Mouse (Mus musculus): ENCODE results near the gene Hoxa1. TPM values are rescaled to one million over a fixed set of nuclear protein-coding genes. Genes with fewer than 3 reads are reported as not detected.

Hoxa1 gene
- polyA plus RNA-seq, 1 experiment = 0.09 TPM

DNA sequence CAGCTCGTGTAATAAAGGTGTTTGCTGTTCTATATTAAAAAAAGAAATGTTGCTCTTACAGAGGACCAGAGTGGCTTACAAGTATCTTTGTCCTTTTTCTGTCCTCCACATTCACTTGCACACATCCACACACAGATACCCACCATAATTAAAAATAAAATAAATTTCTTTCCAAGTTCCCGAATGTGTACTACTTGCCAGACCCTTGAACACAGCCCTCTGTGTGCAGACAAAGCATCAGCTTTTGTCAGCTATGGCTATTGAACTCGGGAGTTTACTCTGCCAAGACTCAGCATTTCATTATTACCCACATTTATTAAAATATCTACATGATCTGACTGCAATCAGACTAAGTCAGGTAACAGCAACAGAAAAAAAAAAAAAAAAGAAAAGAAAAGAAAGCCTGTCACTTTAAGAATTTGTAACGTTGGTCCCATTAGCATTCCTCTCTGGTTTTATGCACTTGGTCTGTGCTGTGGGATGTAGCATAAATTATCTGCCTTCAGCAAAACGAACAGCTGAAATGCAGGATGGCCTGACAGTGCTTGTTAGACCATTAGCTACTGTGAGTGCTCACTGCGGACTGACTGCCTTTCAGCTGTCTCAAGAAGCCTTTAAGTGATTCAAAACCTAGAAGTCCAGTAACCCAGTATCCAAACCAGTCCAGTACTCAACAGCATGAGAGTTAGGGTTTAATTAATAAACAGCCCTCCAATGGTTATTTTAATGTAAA is 39.0 kb downstream of the Hoxa1 start:
- no peaks in the 10 kb centered on the region for H3K4me1 ChIP-seq
- peaks cover 44% of the 10 kb centered on the region for H3K27me3 ChIP-seq (replicated peaks)
- H3K4me3 ChIP-seq (replicated peaks) = no peak overlapping the region
- no peaks in the 10 kb centered on the region for H3K36me3 ChIP-seq (replicated peaks; ENCODE audit: low read length)
- peaks cover 3% of the 10 kb centered on the region; the same call in 1 of the 2 replicates for H3K9me3 ChIP-seq
- no peak for TF ChIP-seq FLI1 (IDR thresholded peaks at IDR 0.05; ENCODE audit: low read length)
- no peak for TF ChIP-seq GATA1 (IDR thresholded peaks at IDR 0.05; ENCODE audit: borderline replicate concordance, low read length)

- H3K4me3 ChIP-seq (replicated peaks) = no peak overlapping the region
- no peaks in the 10 kb centered on the region for H3K36me3 ChIP-seq (replicated peaks; ENCODE audit: low read length)
- H3K4me1 ChIP-seq = no peaks in the 10 kb centered on the region
- no peak for TF ChIP-seq GATA1 (IDR thresholded peaks at IDR 0.05; ENCODE audit: borderline replicate concordance, low read length)
- no peak for TF ChIP-seq FLI1 (IDR thresholded peaks at IDR 0.05; ENCODE audit: low read length)
- peaks cover 44% of the 10 kb centered on the region for H3K27me3 ChIP-seq (replicated peaks)
- no peaks in the 10 kb centered on the region for H3K9me3 ChIP-seq
Measured at GRCm38 (mm10) chr6:52115899-52116298, 42.2 kb downstream of the Hoxa1 start.

GRCm38 (mm10) chr6:52111846-52112245 is 46.3 kb downstream of the Hoxa1 start:
- H3K9me3 ChIP-seq = peaks cover 3% of the 10 kb centered on the region; the same call in 1 of the 2 replicates
- H3K4me3 ChIP-seq (replicated peaks) = no peak overlapping the region
- no peaks in the 10 kb centered on the region for H3K36me3 ChIP-seq (replicated peaks; ENCODE audit: low read length)
- TF ChIP-seq GATA1 (IDR thresholded peaks at IDR 0.05; ENCODE audit: borderline replicate concordance, low read length) = no peak
- no peak for TF ChIP-seq FLI1 (IDR thresholded peaks at IDR 0.05; ENCODE audit: low read length)
- peaks cover 33% of the 10 kb centered on the region for H3K27me3 ChIP-seq (replicated peaks)
- H3K4me1 ChIP-seq = no peaks in the 10 kb centered on the region

DNA sequence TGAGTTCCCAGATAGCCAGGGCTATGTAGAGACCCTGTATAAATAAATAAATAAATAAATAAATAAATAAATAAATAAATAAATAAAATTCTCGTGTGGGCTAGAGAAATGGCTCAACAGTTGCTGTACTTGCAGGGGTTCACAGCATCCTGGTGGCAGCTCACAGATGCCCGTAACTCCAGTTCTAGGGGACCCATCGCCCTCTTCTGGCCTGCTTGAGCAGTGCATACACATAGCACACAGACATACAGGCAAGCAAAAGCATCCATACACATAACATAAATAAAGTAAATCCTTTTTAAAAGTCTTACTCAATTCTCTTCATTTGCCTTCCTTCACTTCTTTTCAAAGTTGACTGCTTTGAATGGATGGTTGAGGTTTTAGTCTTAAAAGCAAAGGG is 50.7 kb downstream of the Hoxa1 start:
- TF ChIP-seq FLI1 (IDR thresholded peaks at IDR 0.05; ENCODE audit: low read length) = no peak
- TF ChIP-seq GATA1 (IDR thresholded peaks at IDR 0.05; ENCODE audit: borderline replicate concordance, low read length) = no peak
- Histone ChIP-seq H3K36me3 (replicated peaks; ENCODE audit: low read length) (no peaks in the 10 kb centered on the region), H3K4me3 (replicated peaks) (no peak overlapping the region), H3K27me3 (replicated peaks) (peaks cover 29% of the 10 kb centered on the region), H3K4me1 (no peaks in the 10 kb centered on the region; the same call in 1 of the 2 replicates), H3K9me3 (peaks cover 3% of the 10 kb centered on the region; the same call in 1 of the 2 replicates)

DNA sequence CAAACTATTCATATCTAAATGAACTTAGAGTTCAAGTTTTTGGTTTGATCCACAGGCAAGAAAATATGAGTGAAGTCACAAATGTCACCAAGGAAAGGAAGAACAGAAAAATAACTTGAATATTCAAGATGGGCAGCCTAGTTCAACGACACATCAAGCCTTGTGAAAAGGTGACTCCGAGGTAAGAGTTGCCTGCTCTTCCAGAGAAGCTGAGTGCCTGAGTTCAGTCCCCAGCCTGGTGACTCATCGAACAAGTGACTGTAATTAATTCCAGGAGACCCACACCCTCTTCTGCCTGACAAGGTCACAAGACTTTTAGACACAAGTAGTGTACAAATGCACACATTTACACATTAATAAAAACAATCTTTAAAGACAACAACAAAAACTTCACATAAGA is 51.4 kb downstream of the Hoxa1 start:
- Histone ChIP-seq H3K27me3 (replicated peaks) (peaks cover 32% of the 10 kb centered on the region), H3K9me3 (peaks cover 3% of the 10 kb centered on the region; the same call in 1 of the 2 replicates), H3K4me3 (replicated peaks) (no peak overlapping the region), H3K36me3 (replicated peaks; ENCODE audit: low read length) (no peaks in the 10 kb centered on the region), H3K4me1 (no peaks in the 10 kb centered on the region; the same call in 1 of the 2 replicates)
- TF ChIP-seq GATA1 (IDR thresholded peaks at IDR 0.05; ENCODE audit: borderline replicate concordance, low read length) = no peak
- no peak for TF ChIP-seq FLI1 (IDR thresholded peaks at IDR 0.05; ENCODE audit: low read length)

GRCm38 (mm10) chr6:52106178-52106577 is 51.9 kb downstream of the Hoxa1 start:
- TF ChIP-seq GATA1 (IDR thresholded peaks at IDR 0.05; ENCODE audit: borderline replicate concordance, low read length) = no peak
- TF ChIP-seq FLI1 (IDR thresholded peaks at IDR 0.05; ENCODE audit: low read length) = no peak
- Histone ChIP-seq H3K36me3 (replicated peaks; ENCODE audit: low read length) (no peaks in the 10 kb centered on the region), H3K27me3 (replicated peaks) (peaks cover 36% of the 10 kb centered on the region), H3K9me3 (peaks cover 3% of the 10 kb centered on the region; the same call in 1 of the 2 replicates), H3K4me1 (no peaks in the 10 kb centered on the region; the same call in 1 of the 2 replicates), H3K4me3 (replicated peaks) (no peak overlapping the region)

Other genes with a start within 250 kb of the Hoxa1 start
- gene Skap2, start 145.8 kb downstream of the Hoxa1 start, polyA plus RNA-seq (2012; ENCODE audit: insufficient read depth, low replicate concordance) = 4.2 and 23.0 TPM in 2 replicates
- not detected in 2 replicates for gene Hoxa2, start 6.5 kb upstream of the Hoxa1 start, polyA plus RNA-seq (2012; ENCODE audit: insufficient read depth, low replicate concordance)
- not detected in 2 replicates for gene 5730596B20Rik, start 19.2 kb upstream of the Hoxa1 start, polyA plus RNA-seq (2012; ENCODE audit: insufficient read depth, low replicate concordance)
- 0.44 TPM in 1 of 2 replicates, not detected in the other for gene Hoxa4, start 33.4 kb upstream of the Hoxa1 start, polyA plus RNA-seq (2012; ENCODE audit: insufficient read depth, low replicate concordance)
- 0.46 TPM in 1 of 2 replicates, not detected in the other for gene Hoxa5, start 46.3 kb upstream of the Hoxa1 start, polyA plus RNA-seq (2012; ENCODE audit: insufficient read depth, low replicate concordance)
- not detected in 2 replicates for gene Hoxa6, start 50.4 kb upstream of the Hoxa1 start, polyA plus RNA-seq (2012; ENCODE audit: insufficient read depth, low replicate concordance)
- 0.21 TPM in 1 of 2 replicates, not detected in the other for gene Hoxa3, start 55.0 kb upstream of the Hoxa1 start, polyA plus RNA-seq (2012; ENCODE audit: insufficient read depth, low replicate concordance)
- gene Gm28308, start 55.0 kb upstream of the Hoxa1 start, polyA plus RNA-seq (2012; ENCODE audit: insufficient read depth, low replicate concordance) = not detected in 2 replicates
- 2.8 and 3.2 TPM in 2 replicates for gene Hoxa7, start 63.5 kb upstream of the Hoxa1 start, polyA plus RNA-seq (2012; ENCODE audit: insufficient read depth, low replicate concordance)
- 3.8 TPM in 1 of 2 replicates, not detected in the other for gene Hoxa9, start 72.8 kb upstream of the Hoxa1 start, polyA plus RNA-seq (2012; ENCODE audit: insufficient read depth, low replicate concordance)
- gene Hoxa10, start 82.5 kb upstream of the Hoxa1 start, polyA plus RNA-seq (2012; ENCODE audit: insufficient read depth, low replicate concordance) = 0.10 TPM in 1 of 2 replicates, not detected in the other
- not detected in 2 replicates for gene Hoxa11, start 87.5 kb upstream of the Hoxa1 start, polyA plus RNA-seq (2012; ENCODE audit: insufficient read depth, low replicate concordance)
- not detected in 2 replicates for gene Hoxa13, start 102.6 kb upstream of the Hoxa1 start, polyA plus RNA-seq (2012; ENCODE audit: insufficient read depth, low replicate concordance)
- gene Evx1, start 155.2 kb upstream of the Hoxa1 start, polyA plus RNA-seq (2012; ENCODE audit: insufficient read depth, low replicate concordance) = not detected in 2 replicates